Mouse (Mus musculus) lung, postnatal 14 days (tissue): ENCODE measurements at regions not wholly inside any gene's neighbourhood (a gene's known extent, or its start where the extent isn't known, plus 50 kb on each side); places are given as distances from the start of the nearest gene placed in this dataset.
"Not testable (repeated sequence)": the region's sequence is repeated elsewhere in the genome, so short reads cannot be mapped to it uniquely, and the experiment has no call there.

Experiments
- DNase-seq: peaks from one replicate; pipeline ENCODE4 v3.0.0; 2021

- DNase-seq = no peak
Measured at GRCm38 (mm10) chr5:40882886-40883285, 825.1 kb downstream of the Rab28 start.

GRCm38 (mm10) chr5:40877756-40878155, 830.2 kb downstream of the Rab28 start:
- no peak for DNase-seq

DNA sequence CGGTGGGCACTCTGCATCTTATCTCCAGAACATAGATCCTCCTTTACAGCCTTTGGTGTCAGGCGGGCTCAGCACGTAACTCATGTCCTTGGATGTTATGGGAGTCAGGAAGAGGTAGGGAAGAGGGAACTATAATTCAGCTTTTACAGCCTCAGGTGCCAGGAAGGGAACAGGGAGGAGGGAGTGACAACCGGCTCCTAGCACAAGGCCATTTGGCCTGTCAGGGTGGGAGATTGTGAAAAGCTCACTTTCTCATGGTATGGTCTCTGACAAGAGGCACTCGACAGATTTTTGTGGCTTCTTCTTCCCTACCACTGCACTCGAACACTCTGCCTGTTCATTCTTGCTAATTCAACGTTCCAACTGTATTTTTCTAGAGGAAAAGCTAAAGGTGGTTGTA, 845.6 kb downstream of the Rab28 start:
- DNase-seq = not testable (repeated sequence)
